Mouse (Mus musculus): ENCODE results near the gene Inpp4b. TPM values are rescaled to one million over a fixed set of nuclear protein-coding genes. Genes with fewer than 3 reads are reported as not detected.

The Inpp4b gene
- polyA plus RNA-seq, 1 experiment, result 5.5 TPM

DNA sequence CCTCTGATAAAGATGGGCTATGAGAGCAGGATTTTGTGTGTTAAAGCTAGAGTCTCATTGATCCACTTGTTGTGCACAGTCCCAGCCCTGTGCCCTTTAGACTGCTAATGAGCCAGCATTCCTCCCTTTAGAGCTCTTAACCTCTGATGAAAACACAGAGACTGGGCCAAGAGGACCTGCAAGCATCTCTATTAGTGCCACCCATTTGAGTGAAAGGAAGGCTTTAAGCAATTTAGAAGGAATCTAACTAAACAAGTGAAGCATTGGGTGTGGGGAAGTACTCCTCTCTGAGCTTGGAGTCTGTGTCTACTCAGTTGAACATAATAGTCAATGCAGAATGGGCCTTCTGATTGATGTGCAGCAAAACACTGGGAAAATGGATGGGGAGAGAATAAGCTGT, 762.2 kb downstream of the Inpp4b start:
- H3K4me1 ChIP-seq (ENCODE audit: control insufficient read depth, insufficient read depth, low read length), result no peaks in the 10 kb centered on the region
- no peak for TF ChIP-seq CTCF (IDR thresholded peaks at IDR 0.05; ENCODE audit: low read depth, low read length)
- no peak for TF ChIP-seq POLR2A (IDR thresholded peaks at IDR 0.05; ENCODE audit: borderline replicate concordance, low read depth, low read length)

DNA sequence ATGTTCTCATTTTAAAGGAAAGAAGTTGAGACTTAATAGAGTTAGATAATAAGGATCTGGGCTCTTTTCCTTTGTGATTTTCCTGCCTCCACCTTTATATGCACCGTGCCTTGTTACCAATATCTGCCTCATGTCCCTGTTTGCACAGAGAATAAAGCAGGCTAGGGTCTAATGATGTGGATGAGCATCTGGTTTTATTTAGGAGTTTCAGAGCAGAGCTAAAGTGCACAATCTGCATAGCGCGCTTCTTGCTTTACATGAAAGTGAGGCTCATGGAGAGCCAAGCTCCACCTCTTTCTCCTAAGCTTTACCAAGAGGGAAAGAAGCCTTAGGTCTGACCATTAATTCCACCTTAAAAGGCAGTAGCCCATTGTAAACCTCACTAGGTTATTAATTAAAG, 763.8 kb downstream of the Inpp4b start:
- H3K4me3 ChIP-seq (ENCODE audit: insufficient read depth, low read length), result no peak overlapping the region
- H3K27ac ChIP-seq (ENCODE audit: insufficient read depth, low read depth, low read length), result no peak overlapping the region
- H3K4me1 ChIP-seq (ENCODE audit: control insufficient read depth, insufficient read depth, low read length), result no peaks in the 10 kb centered on the region
- TF ChIP-seq CTCF (IDR thresholded peaks at IDR 0.05; ENCODE audit: low read depth, low read length) (no peak), POLR2A (IDR thresholded peaks at IDR 0.05; ENCODE audit: borderline replicate concordance, low read depth, low read length) (no peak)

More for the DNA sequence above, 762.2 kb downstream of the Inpp4b start:
- Histone ChIP-seq H3K4me3 (ENCODE audit: insufficient read depth, low read length) (no peak overlapping the region), H3K27ac (ENCODE audit: insufficient read depth, low read depth, low read length) (no peak overlapping the region)

DNA sequence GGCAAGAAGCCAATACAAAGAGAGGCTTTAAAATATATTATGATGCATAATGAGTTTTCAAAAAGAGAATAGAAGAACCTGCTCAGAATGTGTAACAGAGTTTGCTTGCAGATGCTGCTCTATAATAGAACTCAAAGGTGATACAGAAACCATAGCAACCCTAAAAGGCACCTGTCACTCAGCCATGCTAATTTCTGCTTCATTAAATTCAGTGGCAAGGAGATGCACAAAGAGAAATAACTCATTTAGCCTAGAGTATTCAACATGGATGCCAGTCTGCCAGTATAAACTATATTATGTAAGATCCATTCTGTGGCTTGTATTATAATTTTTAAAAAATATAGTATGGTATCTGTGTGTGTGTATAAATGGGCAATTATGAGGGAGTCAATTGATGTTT, 807.9 kb downstream of the Inpp4b start:
- TF ChIP-seq POLR2A (IDR thresholded peaks at IDR 0.05; ENCODE audit: borderline replicate concordance, low read depth, low read length) (no peak), CTCF (IDR thresholded peaks at IDR 0.05; ENCODE audit: low read depth, low read length) (no peak)
- no peak overlapping the region for H3K4me3 ChIP-seq (ENCODE audit: insufficient read depth, low read length)
- no peaks in the 10 kb centered on the region for H3K4me1 ChIP-seq (ENCODE audit: control insufficient read depth, insufficient read depth, low read length)
- no peak overlapping the region for H3K27ac ChIP-seq (ENCODE audit: insufficient read depth, low read depth, low read length)

DNA sequence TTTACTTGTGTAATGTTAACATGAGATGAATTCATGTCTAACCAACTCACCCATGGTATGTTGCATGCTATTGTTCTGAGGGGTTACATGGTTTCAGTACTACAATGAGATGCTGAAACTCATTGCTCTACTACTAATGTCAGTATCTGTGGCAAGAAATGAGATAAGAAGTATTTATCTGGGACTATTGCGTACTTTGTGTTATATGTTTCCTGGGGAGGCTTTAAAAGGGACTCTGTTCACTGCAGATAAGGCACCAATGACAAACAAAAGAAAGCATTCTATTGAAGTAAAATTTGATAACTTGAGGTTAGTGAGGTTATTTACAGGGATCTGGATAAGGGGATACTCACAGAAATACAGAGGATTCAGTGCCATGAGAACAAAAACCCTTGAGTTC, 815.6 kb downstream of the Inpp4b start:
- no peak for TF ChIP-seq CTCF (IDR thresholded peaks at IDR 0.05; ENCODE audit: low read depth, low read length)
- TF ChIP-seq POLR2A (IDR thresholded peaks at IDR 0.05; ENCODE audit: borderline replicate concordance, low read depth, low read length), result no peak
- no peak overlapping the region for H3K4me3 ChIP-seq (ENCODE audit: insufficient read depth, low read length)
- H3K4me1 ChIP-seq (ENCODE audit: control insufficient read depth, insufficient read depth, low read length), result no peaks in the 10 kb centered on the region
- no peak overlapping the region for H3K27ac ChIP-seq (ENCODE audit: insufficient read depth, low read depth, low read length)

All from bone marrow macrophage, adult 2 months (primary cell).